Mouse (Mus musculus) hindbrain, embryonic 13.5 days (tissue): Measurements from ENCODE around the gene Tmem8. TPM values are rescaled to one million over a fixed set of nuclear protein-coding genes. Genes with fewer than 3 reads are reported as not detected.

Experiments used
- ATAC-seq: fragments of 200-750 bp; cut with Nextera tagmentation; 2 replicates; pipeline ENCODE4 v1.8.0; 2017; ENCODE audit warnings: moderate TSS enrichment; ENCODE audit not compliant: low FRiP score
- H3K27ac ChIP-seq: fragments of 300-500 bp; sonication (generic); 2 replicates; pipeline ENCODE4 v1.5.1; 2015; ENCODE audit warnings: inconsistent platforms, mild to moderate bottlenecking, moderate library complexity
- H3K27me3 ChIP-seq: fragments of 300-500 bp; sonication (generic); 2 replicates; pipeline ENCODE4 v1.6.1; 2015; ENCODE audit warnings: mild to moderate bottlenecking, inconsistent platforms
- H3K36me3 ChIP-seq: fragments of 300-500 bp; sonication (generic); 2 replicates; pipeline ENCODE4 v1.6.1; 2015; ENCODE audit warnings: mild to moderate bottlenecking, inconsistent platforms
- H3K4me1 ChIP-seq: fragments of 300-500 bp; sonication (generic); replicated peaks from 2 replicates; pipeline ENCODE4 v1.6.1; 2015; ENCODE audit warnings: inconsistent platforms
- H3K4me2 ChIP-seq: fragments of 300-500 bp; sonication (generic); 2 replicates; pipeline ENCODE4 v1.6.1; 2015; ENCODE audit warnings: inconsistent platforms, mild to moderate bottlenecking, moderate library complexity
- H3K4me3 ChIP-seq: fragments of 300-500 bp; sonication (generic); 2 replicates; pipeline ENCODE4 v1.5.1; 2015; ENCODE audit warnings: mild to moderate bottlenecking, inconsistent platforms
- H3K9ac ChIP-seq: fragments of 300-500 bp; sonication (generic); 2 replicates; pipeline ENCODE4 v1.6.1; 2015; ENCODE audit warnings: mild to moderate bottlenecking, inconsistent platforms
- H3K9me3 ChIP-seq: fragments of 300-500 bp; sonication (generic); 2 replicates; pipeline ENCODE4 v1.6.1; 2016; ENCODE audit warnings: inconsistent platforms
- WGBS: fragments of 180-500 bp; shearing (Covaris S2); methylation state at CpG from one replicate; pipeline ENCODE4 v1.1.7; 2015; 5-methylcytosine and 5-hydroxymethylcytosine counted together
- polyA plus RNA-seq: library from polyadenylated mRNA; unstranded; fragments of >200 nt; fragmentation: Nextera tagmentation; extraction: Ambion mirVana; gene quantifications from 2 replicates; pipeline ENCODE4 v1.2.1, GENCODE M21; 2015

The Tmem8 gene
- polyA plus RNA-seq, 1 experiment from 2014 or later = 3.7 TPM

- Histone ChIP-seq H3K4me2 (no peak overlapping the region; the same call in 1 of the 2 replicates), H3K4me1 (peaks cover 24% of the 10 kb centered on the region), H3K9me3 (no peaks in the 10 kb centered on the region), H3K4me3 (no peak overlapping the region), H3K27me3 (no peaks in the 10 kb centered on the region), H3K36me3 (peaks cover 4% of the 10 kb centered on the region), H3K27ac (no peak overlapping the region), H3K9ac (no peak overlapping the region)
- no peak for ATAC-seq
- 87% methylated on average over 11 of the region's 11 CpGs for WGBS
Observed at GRCm38 (mm10) chr17:26137106-26137750, 24.1 kb downstream of the Tmem8 start.

- Histone ChIP-seq H3K27ac (peak overlapping the region; percentile 96), H3K4me2 (peak overlapping the region; percentile 89), H3K4me3 (peak overlapping the region; percentile 95), H3K4me1 (peaks cover 24% of the 10 kb centered on the region), H3K9me3 (no peaks in the 10 kb centered on the region), H3K9ac (peak overlapping the region; percentile 99), H3K27me3 (no peaks in the 10 kb centered on the region), H3K36me3 (peaks cover 3% of the 10 kb centered on the region)
- WGBS = 88% methylated on average over 2 of the region's 2 CpGs
- no peak; the same call in 1 of the 2 replicates for ATAC-seq
Observed at GRCm38 (mm10) chr17:26137751-26138130, 24.6 kb downstream of the Tmem8 start.

- peaks cover 24% of the 10 kb centered on the region for H3K4me1 ChIP-seq
- H3K27ac ChIP-seq = peak within 1 kb of the TSS; percentile 96
Observed at GRCm38 (mm10) chr17:26138239-26138836, 25.2 kb downstream of the Tmem8 start, which contains the start of gene Axin1. Gene Axin1 (plus strand): TSS chr17:26138688.

DNA sequence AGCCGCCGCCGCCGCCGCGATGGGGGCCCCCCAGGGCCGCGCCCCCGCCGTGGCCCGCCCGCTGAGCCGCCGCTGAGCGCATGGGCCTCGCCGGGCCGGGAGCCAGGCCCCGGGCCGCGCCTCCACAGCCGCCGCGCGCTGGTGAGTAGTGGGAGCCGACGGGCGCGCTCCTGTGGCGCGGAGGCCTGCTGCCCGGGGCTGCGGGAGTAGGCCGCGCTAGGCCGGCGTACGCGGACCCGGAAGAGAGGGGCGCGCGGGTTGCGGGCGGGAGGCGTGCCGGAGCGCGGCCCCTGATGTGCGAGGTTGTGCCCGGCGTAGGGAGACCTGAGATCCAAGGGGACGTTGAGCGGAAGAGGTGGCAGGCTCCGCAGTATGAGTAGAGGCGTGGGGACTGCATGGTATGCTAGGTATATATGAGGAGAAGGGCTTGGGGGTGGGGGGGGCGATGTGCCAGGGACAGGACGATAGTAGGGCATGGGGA lies 25.8 kb downstream of the Tmem8 start:
- Histone ChIP-seq H3K9ac (peak overlapping the region; percentile 99), H3K27me3 (no peaks in the 10 kb centered on the region), H3K4me1 (peaks cover 24% of the 10 kb centered on the region), H3K27ac (peak overlapping the region; percentile 96), H3K36me3 (peaks cover 15% of the 10 kb centered on the region), H3K4me2 (peak overlapping the region; percentile 89), H3K9me3 (no peaks in the 10 kb centered on the region), H3K4me3 (peak overlapping the region; percentile 95)
- peak; percentile 79 for ATAC-seq
- under 1% methylated on average over 47 of the region's 58 CpGs for WGBS

More at GRCm38 (mm10) chr17:26138239-26138836, 25.2 kb downstream of the Tmem8 start, which contains the start of gene Axin1:
- peaks cover 9% of the 10 kb centered on the region for H3K36me3 ChIP-seq
- peak within 1 kb of the TSS; percentile 89 for H3K4me2 ChIP-seq
- peak; percentile 97 for ATAC-seq
- peak within 1 kb of the TSS; percentile 99 for H3K9ac ChIP-seq
- peak within 1 kb of the TSS; percentile 95 for H3K4me3 ChIP-seq
- H3K9me3 ChIP-seq = no peaks in the 10 kb centered on the region
- no peaks in the 10 kb centered on the region for H3K27me3 ChIP-seq
- under 1% methylated on average over 42 of the region's 42 CpGs for WGBS

DNA sequence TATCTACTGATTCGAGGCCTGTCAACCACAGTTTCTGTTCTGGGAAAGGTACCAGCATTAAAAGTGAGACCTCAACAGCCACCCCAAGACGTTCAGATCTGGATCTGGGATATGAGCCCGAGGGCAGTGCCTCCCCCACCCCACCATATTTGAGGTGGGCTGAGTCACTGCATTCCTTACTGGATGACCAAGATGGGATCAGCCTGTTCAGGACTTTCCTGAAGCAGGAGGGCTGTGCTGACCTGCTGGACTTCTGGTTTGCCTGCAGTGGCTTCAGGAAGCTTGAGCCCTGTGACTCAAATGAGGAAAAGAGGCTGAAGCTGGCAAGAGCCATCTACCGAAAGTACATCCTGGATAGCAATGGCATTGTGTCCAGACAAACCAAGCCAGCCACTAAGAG lies 29.7 kb downstream of the Tmem8 start:
- Histone ChIP-seq H3K27ac (no peak overlapping the region), H3K9ac (no peak overlapping the region), H3K4me1 (peaks cover 22% of the 10 kb centered on the region), H3K4me3 (no peak overlapping the region), H3K9me3 (no peaks in the 10 kb centered on the region), H3K36me3 (peaks cover 47% of the 10 kb centered on the region), H3K27me3 (no peaks in the 10 kb centered on the region), H3K4me2 (no peak overlapping the region)
- 91% methylated on average over 4 of the region's 4 CpGs for WGBS
- no peak for ATAC-seq

GRCm38 (mm10) chr17:26143386-26143785 lies 30.3 kb downstream of the Tmem8 start:
- no peak overlapping the region for H3K9ac ChIP-seq
- peaks cover 17% of the 10 kb centered on the region for H3K4me1 ChIP-seq
- no peaks in the 10 kb centered on the region for H3K27me3 ChIP-seq
- H3K9me3 ChIP-seq = no peaks in the 10 kb centered on the region
- 95% methylated on average over 5 of the region's 5 CpGs for WGBS
- no peak overlapping the region for H3K4me3 ChIP-seq
- H3K4me2 ChIP-seq = no peak overlapping the region
- H3K27ac ChIP-seq = no peak overlapping the region
- H3K36me3 ChIP-seq = peaks cover 49% of the 10 kb centered on the region
- no peak for ATAC-seq

DNA sequence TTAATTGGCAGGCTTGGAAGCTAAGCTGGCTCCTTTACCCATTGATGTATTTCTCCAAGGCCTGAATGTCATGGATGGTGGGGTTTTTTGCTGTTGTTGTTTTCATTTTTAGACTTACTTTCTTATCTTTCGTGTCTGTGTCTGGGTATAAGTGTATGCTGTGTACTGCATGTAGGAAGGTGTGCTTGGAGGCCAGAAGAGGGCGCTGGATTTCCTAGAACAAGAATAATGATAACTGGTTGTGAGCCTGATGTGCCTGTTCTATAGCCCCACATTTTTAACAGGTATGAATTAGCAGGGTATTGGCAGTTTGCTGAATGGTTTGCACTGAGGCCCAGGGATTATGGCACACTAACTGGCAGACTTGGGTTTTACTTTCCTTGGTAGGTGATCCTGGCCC lies 36.0 kb downstream of the Tmem8 start:
- H3K4me3 ChIP-seq = no peak overlapping the region
- WGBS = 85% methylated on average over 2 of the region's 2 CpGs
- no peaks in the 10 kb centered on the region for H3K4me1 ChIP-seq
- H3K9me3 ChIP-seq = no peaks in the 10 kb centered on the region
- ATAC-seq = no peak
- no peak overlapping the region for H3K4me2 ChIP-seq
- H3K27me3 ChIP-seq = no peaks in the 10 kb centered on the region
- H3K36me3 ChIP-seq = peaks cover 77% of the 10 kb centered on the region
- H3K27ac ChIP-seq = no peak overlapping the region
- no peak overlapping the region for H3K9ac ChIP-seq

DNA sequence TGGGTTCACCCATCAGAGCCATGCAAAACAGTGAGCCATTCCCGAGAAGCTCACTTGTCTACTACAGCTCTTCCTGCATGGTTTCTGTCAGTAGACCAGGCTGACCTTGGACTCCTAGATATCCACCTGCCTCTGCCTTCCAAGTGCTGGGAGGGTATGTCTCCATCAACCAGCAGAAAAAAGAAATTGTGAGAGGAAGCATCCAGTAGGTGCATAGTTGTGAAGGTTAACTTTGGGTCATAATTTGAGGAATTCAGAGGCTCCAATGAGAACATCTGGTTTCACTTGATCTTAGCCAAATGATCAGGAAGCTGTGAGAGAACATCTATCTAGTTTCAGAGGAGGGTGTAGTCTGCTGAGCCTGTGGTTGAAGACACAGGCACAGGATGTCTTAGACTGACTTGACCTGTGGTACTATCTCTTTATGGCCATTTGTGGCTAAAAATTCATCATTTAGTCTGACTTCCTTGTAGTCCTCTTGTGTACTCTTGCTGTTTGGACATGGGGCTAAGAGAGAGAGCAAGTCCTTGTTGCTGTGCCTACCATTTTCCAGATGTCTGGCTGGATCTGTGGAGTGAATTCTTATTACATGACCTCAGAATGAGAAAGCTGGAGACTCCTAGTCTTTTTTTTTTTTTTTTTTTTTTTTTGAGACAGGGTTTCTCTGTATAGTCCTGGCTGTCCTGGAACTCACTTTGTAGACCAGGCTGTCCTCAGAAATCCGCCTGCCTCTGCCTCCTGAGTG lies 39.0 kb downstream of the Tmem8 start:
- no peaks in the 10 kb centered on the region for H3K9me3 ChIP-seq
- no peak for ATAC-seq
- peaks cover 56% of the 10 kb centered on the region for H3K36me3 ChIP-seq
- H3K4me1 ChIP-seq = no peaks in the 10 kb centered on the region
- H3K4me2 ChIP-seq = no peak overlapping the region
- no peak overlapping the region for H3K4me3 ChIP-seq
- no peak overlapping the region for H3K27ac ChIP-seq
- 95% methylated on average over 2 of the region's 2 CpGs for WGBS
- H3K9ac ChIP-seq = no peak overlapping the region
- H3K27me3 ChIP-seq = no peaks in the 10 kb centered on the region

GRCm38 (mm10) chr17:26162736-26163135 lies 49.6 kb downstream of the Tmem8 start:
- no peaks in the 10 kb centered on the region for H3K27me3 ChIP-seq
- H3K4me1 ChIP-seq = peaks cover 12% of the 10 kb centered on the region
- H3K9me3 ChIP-seq = no peaks in the 10 kb centered on the region
- 88% methylated on average over 1 of the region's 1 CpGs for WGBS
- ATAC-seq = no peak
- no peak overlapping the region for H3K27ac ChIP-seq
- no peak overlapping the region for H3K4me3 ChIP-seq
- no peak overlapping the region for H3K9ac ChIP-seq
- no peak overlapping the region for H3K4me2 ChIP-seq
- H3K36me3 ChIP-seq = peaks cover 3% of the 10 kb centered on the region; the same call in 1 of the 2 replicates

DNA sequence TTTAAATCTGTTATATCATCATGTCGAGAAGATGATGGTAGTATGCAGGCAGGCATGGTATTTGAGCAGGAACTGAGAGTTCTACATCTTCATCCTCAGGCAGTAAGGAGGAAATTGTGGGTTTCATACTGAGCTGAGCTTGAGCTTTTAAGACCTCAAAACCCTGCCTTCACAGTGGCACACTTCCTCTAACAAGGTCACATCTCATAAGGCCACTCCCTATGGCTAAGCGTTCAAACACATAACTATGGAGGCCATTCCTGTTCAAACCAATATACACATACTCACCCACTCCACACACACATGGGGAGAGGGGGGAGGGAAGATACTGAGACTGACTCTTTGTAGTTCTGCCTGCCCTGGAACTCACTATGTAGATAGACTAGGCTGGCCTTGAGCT lies 54.9 kb downstream of the Tmem8 start:
- ATAC-seq = no peak
- Histone ChIP-seq H3K36me3 (peaks cover 3% of the 10 kb centered on the region; the same call in 1 of the 2 replicates), H3K4me1 (peaks cover 12% of the 10 kb centered on the region), H3K9me3 (no peaks in the 10 kb centered on the region), H3K9ac (no peak overlapping the region), H3K27ac (no peak overlapping the region), H3K27me3 (no peaks in the 10 kb centered on the region), H3K4me2 (no peak overlapping the region), H3K4me3 (no peak overlapping the region)
- 85% methylated on average over 2 of the region's 2 CpGs for WGBS
